Mouse (Mus musculus) embryonic fibroblast, embryonic 13.5 days (primary cell): Measurements from ENCODE around the gene Gm49661.

Experiments
- CTCF ChIP-seq: IDR thresholded peaks from 2 replicates; pipeline ENCODE4 v1.5.1; 2011; ENCODE audit warnings: mild to moderate bottlenecking, control low read depth, low read length, moderate library complexity, borderline replicate concordance; ENCODE audit not compliant: insufficient read depth
- POLR2A ChIP-seq: IDR thresholded peaks from 2 replicates; pipeline ENCODE4 v1.6.1; 2011; ENCODE audit warnings: low read depth, mild to moderate bottlenecking, control low read depth, low read length, moderate library complexity

DNA sequence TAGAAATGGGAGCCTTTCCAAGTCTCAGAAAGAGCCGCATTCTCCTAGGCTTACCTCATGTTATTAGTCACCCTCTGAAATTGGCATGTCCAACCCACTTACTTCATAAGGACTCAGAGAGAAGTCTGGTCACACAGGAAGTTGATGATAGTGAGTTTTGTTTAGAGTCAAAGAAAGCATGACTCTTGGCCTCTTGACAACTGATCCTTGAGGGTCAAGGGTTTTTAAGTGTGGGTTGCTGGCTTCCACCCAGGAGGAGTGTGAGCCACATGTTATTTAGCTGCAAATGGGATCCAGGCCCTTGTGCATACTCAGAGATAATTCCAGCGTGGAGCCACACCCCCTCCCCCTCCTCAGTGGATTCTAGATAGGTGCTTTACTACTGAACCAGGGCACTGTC lies 47.6 kb downstream of the Gm49661 start:
- TF ChIP-seq CTCF (no peak), POLR2A (no peak)
